Mouse (Mus musculus): ENCODE data around the gene Fat1. TPM values are rescaled to one million over a fixed set of nuclear protein-coding genes. Genes with fewer than 3 reads are reported as not detected.

Fat1 gene
- polyA plus RNA-seq, 1 experiment: 1.4 TPM

GRCm38 (mm10) chr8:44979245-44979644 lies 44.0 kb downstream of the Fat1 start:
- Histone ChIP-seq H3K4me3 (ENCODE audit: insufficient read depth, low read length) (no peak overlapping the region), H3K27ac (ENCODE audit: insufficient read depth, low read depth, low read length) (no peak overlapping the region), H3K4me1 (ENCODE audit: control insufficient read depth, insufficient read depth, low read length) (no peaks in the 10 kb centered on the region)
- TF ChIP-seq CTCF (IDR thresholded peaks at IDR 0.05; ENCODE audit: low read depth, low read length) (no peak), POLR2A (IDR thresholded peaks at IDR 0.05; ENCODE audit: borderline replicate concordance, low read depth, low read length) (no peak)

- TF ChIP-seq CTCF (IDR thresholded peaks at IDR 0.05; ENCODE audit: low read depth, low read length): no peak
- no peak for TF ChIP-seq POLR2A (IDR thresholded peaks at IDR 0.05; ENCODE audit: borderline replicate concordance, low read depth, low read length)
These were observed 44.8 kb downstream of the Fat1 start for GRCm38 (mm10) chr8:44980030-44980429.

GRCm38 (mm10) chr8:44985326-44986288 lies 50.4 kb downstream of the Fat1 start:
- Histone ChIP-seq H3K4me1 (ENCODE audit: control insufficient read depth, insufficient read depth, low read length) (no peaks in the 10 kb centered on the region), H3K4me3 (ENCODE audit: insufficient read depth, low read length) (no peak overlapping the region), H3K27ac (ENCODE audit: insufficient read depth, low read depth, low read length) (no peak overlapping the region)
- TF ChIP-seq POLR2A (IDR thresholded peaks at IDR 0.05; ENCODE audit: borderline replicate concordance, low read depth, low read length): no peak
- TF ChIP-seq CTCF (IDR thresholded peaks at IDR 0.05; ENCODE audit: low read depth, low read length): no peak

More at GRCm38 (mm10) chr8:44980030-44980429, 44.8 kb downstream of the Fat1 start:
- Histone ChIP-seq H3K4me1 (ENCODE audit: control insufficient read depth, insufficient read depth, low read length) (no peaks in the 10 kb centered on the region), H3K4me3 (ENCODE audit: insufficient read depth, low read length) (no peak overlapping the region), H3K27ac (ENCODE audit: insufficient read depth, low read depth, low read length) (no peak overlapping the region)

- no peak overlapping the region for H3K4me3 ChIP-seq (ENCODE audit: insufficient read depth, low read length)
- no peak overlapping the region for H3K27ac ChIP-seq (ENCODE audit: insufficient read depth, low read depth, low read length)
- TF ChIP-seq POLR2A (IDR thresholded peaks at IDR 0.05; ENCODE audit: borderline replicate concordance, low read depth, low read length): no peak
- no peak for TF ChIP-seq CTCF (IDR thresholded peaks at IDR 0.05; ENCODE audit: low read depth, low read length)
- H3K4me1 ChIP-seq (ENCODE audit: control insufficient read depth, insufficient read depth, low read length): no peaks in the 10 kb centered on the region
These were observed 56.6 kb downstream of the Fat1 start for GRCm38 (mm10) chr8:44991700-44992487.

GRCm38 (mm10) chr8:44992664-44993063 lies 57.4 kb downstream of the Fat1 start:
- Histone ChIP-seq H3K4me1 (ENCODE audit: control insufficient read depth, insufficient read depth, low read length) (no peaks in the 10 kb centered on the region), H3K27ac (ENCODE audit: insufficient read depth, low read depth, low read length) (no peak overlapping the region), H3K4me3 (ENCODE audit: insufficient read depth, low read length) (no peak overlapping the region)
- TF ChIP-seq CTCF (IDR thresholded peaks at IDR 0.05; ENCODE audit: low read depth, low read length) (no peak), POLR2A (IDR thresholded peaks at IDR 0.05; ENCODE audit: borderline replicate concordance, low read depth, low read length) (no peak)

GRCm38 (mm10) chr8:44993376-44993775 lies 58.1 kb downstream of the Fat1 start:
- H3K27ac ChIP-seq (ENCODE audit: insufficient read depth, low read depth, low read length): no peak overlapping the region
- no peaks in the 10 kb centered on the region for H3K4me1 ChIP-seq (ENCODE audit: control insufficient read depth, insufficient read depth, low read length)
- TF ChIP-seq CTCF (IDR thresholded peaks at IDR 0.05; ENCODE audit: low read depth, low read length): no peak
- TF ChIP-seq POLR2A (IDR thresholded peaks at IDR 0.05; ENCODE audit: borderline replicate concordance, low read depth, low read length): no peak
- H3K4me3 ChIP-seq (ENCODE audit: insufficient read depth, low read length): no peak overlapping the region

GRCm38 (mm10) chr8:44996493-44996892 lies 61.2 kb downstream of the Fat1 start:
- no peak overlapping the region for H3K4me3 ChIP-seq (ENCODE audit: insufficient read depth, low read length)
- TF ChIP-seq POLR2A (IDR thresholded peaks at IDR 0.05; ENCODE audit: borderline replicate concordance, low read depth, low read length) (no peak), CTCF (IDR thresholded peaks at IDR 0.05; ENCODE audit: low read depth, low read length) (no peak)
- no peaks in the 10 kb centered on the region for H3K4me1 ChIP-seq (ENCODE audit: control insufficient read depth, insufficient read depth, low read length)
- H3K27ac ChIP-seq (ENCODE audit: insufficient read depth, low read depth, low read length): no peak overlapping the region

GRCm38 (mm10) chr8:44997321-44997720 lies 62.1 kb downstream of the Fat1 start:
- H3K4me3 ChIP-seq (ENCODE audit: insufficient read depth, low read length): no peak overlapping the region
- TF ChIP-seq POLR2A (IDR thresholded peaks at IDR 0.05; ENCODE audit: borderline replicate concordance, low read depth, low read length): no peak
- no peak for TF ChIP-seq CTCF (IDR thresholded peaks at IDR 0.05; ENCODE audit: low read depth, low read length)
- no peaks in the 10 kb centered on the region for H3K4me1 ChIP-seq (ENCODE audit: control insufficient read depth, insufficient read depth, low read length)
- no peak overlapping the region for H3K27ac ChIP-seq (ENCODE audit: insufficient read depth, low read depth, low read length)

GRCm38 (mm10) chr8:44997829-44998228 lies 62.6 kb downstream of the Fat1 start:
- H3K27ac ChIP-seq (ENCODE audit: insufficient read depth, low read depth, low read length): no peak overlapping the region
- TF ChIP-seq POLR2A (IDR thresholded peaks at IDR 0.05; ENCODE audit: borderline replicate concordance, low read depth, low read length) (no peak), CTCF (IDR thresholded peaks at IDR 0.05; ENCODE audit: low read depth, low read length) (no peak)
- H3K4me1 ChIP-seq (ENCODE audit: control insufficient read depth, insufficient read depth, low read length): no peaks in the 10 kb centered on the region
- no peak overlapping the region for H3K4me3 ChIP-seq (ENCODE audit: insufficient read depth, low read length)
